Comparison of ENCODE assay signal across 8 mouse cellular contexts in the genomic region with DNA sequence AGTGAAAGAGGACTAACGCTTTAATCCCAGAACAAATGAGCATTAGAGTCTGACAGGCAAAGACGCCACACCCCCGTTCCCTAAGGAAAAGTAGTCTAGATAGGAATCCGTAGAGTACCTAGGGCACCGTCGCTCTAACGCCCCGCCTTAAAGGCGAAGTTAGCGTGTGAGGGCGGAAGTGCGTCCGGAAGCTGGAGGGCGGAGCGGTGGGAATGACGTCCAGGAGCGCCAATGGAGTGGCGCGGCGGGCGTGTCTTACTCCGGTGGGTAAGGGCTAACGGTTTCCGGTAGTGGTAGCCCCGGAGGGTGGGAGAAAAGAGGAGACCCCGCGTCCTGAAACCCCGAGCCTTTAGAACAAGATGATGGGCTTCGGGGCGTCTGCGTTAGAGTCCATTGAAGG. TPM values are rescaled to one million over a fixed set of nuclear protein-coding genes. Genes with fewer than 3 reads are reported as not detected.
DNase-seq lines count a peak whose midpoint lies in the region; ATAC-seq lines count a peak whose summit lies in the region.

A gene (plus strand): TSS at position 215 of the 400 bp plus-strand sequence.

- DNase-seq in CD4-positive, CD25-positive, alpha-beta regulatory T cell, adult 2 months (ENCODE audit: low read depth, low spot score): peak; percentile 97
- peak; percentile 70 for DNase-seq in fat pad, adult 2 months (ENCODE audit: extremely low read depth, low read depth, low spot score)
- peak; percentile 98 for DNase-seq in kidney, postnatal 10 days
- DNase-seq in natural killer cell, adult 2 months (ENCODE audit: low spot score in 2 of 2): peak; percentile 86 to 90

- H3K4me1 ChIP-seq in brown adipose tissue, adult 24 weeks (ENCODE audit: control insufficient read depth, insufficient read depth, insufficient read length, low read length): 0 out of 2 replicates have a peak, but pooled peaks cover 5% of the 10 kb centered on the region
- peaks cover 40% of the 10 kb centered on the region for H3K4me1 ChIP-seq in heart, embryonic 13.5 days
- H3K4me1 ChIP-seq in liver, embryonic 12.5 days: peaks cover 73% of the 10 kb centered on the region
- peaks cover 24% of the 10 kb centered on the region for H3K4me1 ChIP-seq in stomach, embryonic 15.5 days

- H3K27me3 ChIP-seq in heart, embryonic 13.5 days (replicated peaks): no peaks in the 10 kb centered on the region
- no peaks in the 10 kb centered on the region for H3K27me3 ChIP-seq in liver, embryonic 12.5 days (replicated peaks)
- no peaks in the 10 kb centered on the region for H3K27me3 ChIP-seq in stomach, embryonic 15.5 days (replicated peaks)

- peak within 1 kb of the TSS; percentile 33; the same call in 1 of the 2 replicates for H3K27ac ChIP-seq in brown adipose tissue, adult 24 weeks (replicated peaks; ENCODE audit: low read depth, low read length)
- H3K27ac ChIP-seq in heart, embryonic 13.5 days (replicated peaks): peak within 1 kb of the TSS; percentile 94
- H3K27ac ChIP-seq in liver, embryonic 12.5 days: peak within 1 kb of the TSS; percentile 93
- H3K27ac ChIP-seq in stomach, embryonic 15.5 days: peak within 1 kb of the TSS; percentile 90

- H3K36me3 ChIP-seq in heart, embryonic 13.5 days: peaks cover 36% of the 10 kb centered on the region
- peaks cover 37% of the 10 kb centered on the region for H3K36me3 ChIP-seq in liver, embryonic 12.5 days
- peaks cover 20% of the 10 kb centered on the region for H3K36me3 ChIP-seq in stomach, embryonic 15.5 days

- peak within 1 kb of the TSS; percentile 99 for H3K4me2 ChIP-seq in heart, embryonic 13.5 days
- H3K4me2 ChIP-seq in liver, embryonic 12.5 days: peak within 1 kb of the TSS; percentile 94
- peak within 1 kb of the TSS; percentile 91 for H3K4me2 ChIP-seq in stomach, embryonic 15.5 days

- under 1% methylated on average over 31 of the region's 31 CpGs for WGBS in heart, embryonic 13.5 days
- under 1% methylated on average over 29 of the region's 31 CpGs for WGBS in liver, embryonic 12.5 days (ENCODE audit: insufficient replicate concordance)
- under 1% methylated on average over 31 of the region's 31 CpGs for WGBS in stomach, embryonic 15.5 days

- peak; percentile 80 for ATAC-seq in heart, embryonic 13.5 days (ENCODE audit: extremely low read depth, insufficient number of reproducible peaks, low FRiP score, low TSS enrichment)
- ATAC-seq in liver, embryonic 12.5 days: peak; percentile 92
- peak; percentile 94 for ATAC-seq in stomach, embryonic 15.5 days (ENCODE audit: insufficient read depth, low FRiP score, low read depth)

- H3K9me3 ChIP-seq in heart, embryonic 13.5 days: no peaks in the 10 kb centered on the region
- H3K9me3 ChIP-seq in liver, embryonic 12.5 days (replicated peaks): no peaks in the 10 kb centered on the region
- H3K9me3 ChIP-seq in stomach, embryonic 15.5 days: no peaks in the 10 kb centered on the region

- H3K4me3 ChIP-seq in brown adipose tissue, adult 24 weeks (ENCODE audit: insufficient read depth, low read depth, low read length): peak within 1 kb of the TSS; percentile 77
- peak within 1 kb of the TSS; percentile 100 for H3K4me3 ChIP-seq in heart, embryonic 13.5 days
- peak within 1 kb of the TSS; percentile 98 for H3K4me3 ChIP-seq in liver, embryonic 12.5 days
- peak within 1 kb of the TSS; percentile 82 for H3K4me3 ChIP-seq in stomach, embryonic 15.5 days (replicated peaks)

- H3K9ac ChIP-seq in heart, embryonic 13.5 days: peak within 1 kb of the TSS; percentile 97
- peak within 1 kb of the TSS; percentile 95 for H3K9ac ChIP-seq in liver, embryonic 12.5 days
- H3K9ac ChIP-seq in stomach, embryonic 15.5 days: peak within 1 kb of the TSS; percentile 89

RNA-seq across cellular contexts. Expression of the gene that starts here (rescaled TPM):
- polyA plus RNA-seq in brown adipose tissue, adult 24 weeks (2012; ENCODE audit: insufficient read depth, insufficient read length, missing spikeins): 15.1 and 15.4 TPM in 2 replicates
- 18.3 and 22.3 TPM in 2 replicates for polyA plus RNA-seq in heart, embryonic 13.5 days (2015; fragmentation: Nextera tagmentation; extraction: Ambion mirVana)
- 38.6 and 39.2 TPM in 2 replicates for polyA plus RNA-seq in liver, embryonic 12.5 days (2016; fragmentation: Nextera tagmentation; extraction: Ambion mirVana)
- polyA plus RNA-seq in stomach, embryonic 15.5 days (2015; fragmentation: Nextera tagmentation; extraction: Ambion mirVana): 22.5 and 26.2 TPM in 2 replicates

Comparison
In these comparisons a context has a peak if more than half of its experiments do, and no peak if none do; other contexts are left out.
1. Peak in every context shown above with its lines: DNase-seq, ATAC-seq, H3K4me3 ChIP-seq and H3K27ac ChIP-seq.
2. H3K27ac ChIP-seq: peak in every context shown above with its lines; median percentile 94 in heart, embryonic 13.5 days; 93 in liver, embryonic 12.5 days; 90 in stomach, embryonic 15.5 days; 33 in brown adipose tissue, adult 24 weeks.